Mouse (Mus musculus) heart, postnatal 0 days (tissue): ENCODE data around the gene Gdpd2. TPM values are rescaled to one million over a fixed set of nuclear protein-coding genes. Genes with fewer than 3 reads are reported as not detected.

ENCODE experiments used
- ATAC-seq: fragments of 200-750 bp; cut with Nextera tagmentation; 2 replicates; pipeline ENCODE4 v1.8.0; 2017; ENCODE audit warnings: low read depth, moderate number of reproducible peaks, moderate library complexity; ENCODE audit not compliant: insufficient read depth
- DNase-seq: peaks from one replicate; pipeline ENCODE4 v3.0.0-alpha.2; 2016; ENCODE audit warnings: low spot score
- H3K27ac ChIP-seq: fragments of 300-500 bp; sonication (generic); 2 replicates; pipeline ENCODE4 v1.5.1; 2014; ENCODE audit warnings: low read depth, mild to moderate bottlenecking
- H3K27me3 ChIP-seq: fragments of 300-500 bp; sonication (generic); 2 replicates; pipeline ENCODE4 v1.6.1; 2014; ENCODE audit warnings: low read length, mixed read lengths; ENCODE audit not compliant: control insufficient read depth, insufficient read depth
- H3K36me3 ChIP-seq: fragments of 300-500 bp; sonication (generic); replicated peaks from 2 replicates; pipeline ENCODE4 v1.6.1; 2014; ENCODE audit warnings: low read length, mixed read lengths; ENCODE audit not compliant: control insufficient read depth, insufficient read depth
- H3K4me1 ChIP-seq: fragments of 300-500 bp; sonication (generic); 2 replicates; pipeline ENCODE4 v1.6.1; 2014; ENCODE audit warnings: antibody characterized with exemption; ENCODE audit not compliant: control insufficient read depth, insufficient read depth
- H3K4me2 ChIP-seq: fragments of 300-500 bp; sonication (generic); 2 replicates; pipeline ENCODE4 v1.6.1; 2014; ENCODE audit warnings: low read depth, mild to moderate bottlenecking, low read length, moderate library complexity
- H3K4me3 ChIP-seq: fragments of 300-500 bp; sonication (generic); 2 replicates; pipeline ENCODE4 v1.5.1; 2014; ENCODE audit warnings: low read depth, low read length
- H3K9ac ChIP-seq: fragments of 300-500 bp; sonication (generic); replicated peaks from 2 replicates; pipeline ENCODE4 v1.6.1; 2014; ENCODE audit warnings: low read depth, low read length, mixed read lengths
- H3K9me3 ChIP-seq: fragments of 300-500 bp; sonication (generic); replicated peaks from 2 replicates; pipeline ENCODE4 v1.6.1; 2016; ENCODE audit warnings: low read length; ENCODE audit not compliant: control insufficient read depth
- CTCF ChIP-seq: IDR thresholded peaks from 2 replicates; pipeline ENCODE4 v1.5.1; 2016; ENCODE audit warnings: antibody characterized with exemption, control low read depth, low read depth
- EP300 ChIP-seq: IDR thresholded peaks from 2 replicates; pipeline ENCODE4 v1.6.1; 2016; ENCODE audit warnings: antibody characterized with exemption, low read depth
- WGBS: fragments of 180-500 bp; shearing (Covaris S2); extraction: QIAGEN DNeasy Blood & Tissue Kit; methylation state at CpG from one replicate; pipeline ENCODE4 v1.1.7; 2014; 5-methylcytosine and 5-hydroxymethylcytosine counted together
- polyA plus RNA-seq: library from polyadenylated mRNA; unstranded; fragments of >200 nt; fragmentation: Nextera tagmentation; extraction: Ambion mirVana; gene quantifications from 2 replicates; pipeline ENCODE4 v1.2.1, GENCODE M21; 2015
- total RNA-seq: library from RNA; depleted of rRNA; stranded (reverse); fragments of >200 nt; gene quantifications from 2 replicates; pipeline ENCODE4 v1.2.3, GENCODE M21; 2014; ENCODE audit warnings: low replicate concordance; rRNA removed

The Gdpd2 gene
- total and polyA plus RNA-seq, 2 experiments from 2014 or later = 0.55 to 2.8 TPM

DNA sequence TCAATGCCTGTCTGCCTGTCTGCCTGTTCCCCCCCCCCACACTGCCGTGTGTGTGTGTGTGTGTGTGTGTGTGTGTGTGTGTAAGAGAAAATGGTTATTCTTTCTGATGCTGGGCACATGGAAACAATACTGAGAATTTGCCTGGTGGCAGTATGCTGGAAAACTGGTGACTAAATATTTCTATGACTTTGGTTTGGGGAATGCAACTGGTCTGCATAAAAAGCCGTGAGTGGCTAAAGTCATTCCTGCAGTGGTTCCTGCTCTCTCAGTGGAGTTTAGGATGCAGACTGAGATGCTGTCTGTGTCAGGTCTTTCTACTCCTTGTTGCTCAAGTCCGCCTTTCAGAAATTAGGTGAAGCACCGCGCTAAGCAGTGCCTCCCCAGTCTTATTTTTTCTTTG, 48.7 kb downstream of the Gdpd2 start:
- ATAC-seq = no peak
- TF ChIP-seq CTCF (no peak), EP300 (no peak)

More for the DNA sequence above, 48.7 kb downstream of the Gdpd2 start:
- peak overlapping the region; percentile 72 for H3K4me2 ChIP-seq
- no peaks in the 10 kb centered on the region for H3K27me3 ChIP-seq
- 0 out of 2 replicates have a peak overlapping the region, but pooled peaks have one; percentile 7 for H3K27ac ChIP-seq
- 39% methylated on average over 5 of the region's 5 CpGs for whole genome bisulfite sequencing
- no peaks in the 10 kb centered on the region for H3K36me3 ChIP-seq
- H3K4me1 ChIP-seq = no peaks in the 10 kb centered on the region
- H3K9me3 ChIP-seq = no peaks in the 10 kb centered on the region
- no peak overlapping the region for H3K9ac ChIP-seq
- H3K4me3 ChIP-seq = peak overlapping the region; percentile 61; the same call in 1 of the 2 replicates
- no peak for DNase-seq

Other genes starting within 250 kb of the Gdpd2 start
- gene Igbp1, start 235.6 kb upstream of the Gdpd2 start, total RNA-seq = 50.9 and 55.4 TPM in 2 replicates
- gene Igbp1, start 235.6 kb upstream of the Gdpd2 start, polyA plus RNA-seq = 29.6 and 30.2 TPM in 2 replicates
- not detected in 2 replicates for gene Dgat2l6, start 205.0 kb upstream of the Gdpd2 start, total RNA-seq
- gene Dgat2l6, start 205.0 kb upstream of the Gdpd2 start, polyA plus RNA-seq = not detected in 2 replicates
- not detected in 2 replicates for gene Awat1, start 157.6 kb upstream of the Gdpd2 start, total RNA-seq
- not detected in 2 replicates for gene Awat1, start 157.6 kb upstream of the Gdpd2 start, polyA plus RNA-seq
- gene P2ry4, start 135.0 kb upstream of the Gdpd2 start, total RNA-seq = not detected in 2 replicates
- not detected in 2 replicates for gene P2ry4, start 135.0 kb upstream of the Gdpd2 start, polyA plus RNA-seq
- gene Arr3, start 124.4 kb upstream of the Gdpd2 start, total RNA-seq = not detected in 2 replicates
- gene Arr3, start 124.4 kb upstream of the Gdpd2 start, polyA plus RNA-seq = 0.15 and 0.43 TPM in 2 replicates
- 10.0 and 22.0 TPM in 2 replicates for gene Kif4, start 104.1 kb upstream of the Gdpd2 start, total RNA-seq
- gene Kif4, start 104.1 kb upstream of the Gdpd2 start, polyA plus RNA-seq = 5.6 and 5.8 TPM in 2 replicates
- 41.9 and 43.7 TPM in 2 replicates for gene Pdzd11, start 103.3 kb upstream of the Gdpd2 start, total RNA-seq
- 75.8 and 88.4 TPM in 2 replicates for gene Pdzd11, start 103.3 kb upstream of the Gdpd2 start, polyA plus RNA-seq
- gene Dlg3, start 37.8 kb downstream of the Gdpd2 start, total RNA-seq = 13.2 and 14.6 TPM in 2 replicates
- gene Dlg3, start 37.8 kb downstream of the Gdpd2 start, polyA plus RNA-seq = 0.51 and 0.52 TPM in 2 replicates